Mouse (Mus musculus) stomach, postnatal 0 days (tissue): ENCODE results near the gene Vmn2r35. TPM values are rescaled to one million over a fixed set of nuclear protein-coding genes. Genes with fewer than 3 reads are reported as not detected.
"Not testable (repeated sequence)": the region's sequence is repeated elsewhere in the genome, so short reads cannot be mapped to it uniquely, and the experiment has no call there.

Experiments
- ATAC-seq: fragments of 200-750 bp; cut with Nextera tagmentation; 2 replicates; pipeline ENCODE4 v1.8.0; 2017; ENCODE audit not compliant: low FRiP score, low TSS enrichment
- DNase-seq: peaks from one replicate; pipeline ENCODE4 v3.0.0-alpha.2; 2016; ENCODE audit warnings: low spot score
- H3K27ac ChIP-seq: fragments of 300-500 bp; sonication (generic); replicated peaks from 2 replicates; pipeline ENCODE4 v1.5.1; 2014; ENCODE audit warnings: mild to moderate bottlenecking, control low read depth
- H3K27me3 ChIP-seq: fragments of 300-500 bp; sonication (generic); 2 replicates; pipeline ENCODE4 v1.6.1; 2014; ENCODE audit warnings: low read length; ENCODE audit not compliant: control insufficient read depth, insufficient read depth
- H3K36me3 ChIP-seq: fragments of 300-500 bp; sonication (generic); 2 replicates; pipeline ENCODE4 v1.6.1; 2014; ENCODE audit warnings: low read length, mixed read lengths; ENCODE audit not compliant: control insufficient read depth, insufficient read depth
- H3K4me1 ChIP-seq: fragments of 300-500 bp; sonication (generic); replicated peaks from 2 replicates; pipeline ENCODE4 v1.6.1; 2014; ENCODE audit warnings: antibody characterized with exemption; ENCODE audit not compliant: control insufficient read depth, insufficient read depth
- H3K4me2 ChIP-seq: fragments of 300-500 bp; sonication (generic); replicated peaks from 2 replicates; pipeline ENCODE4 v1.6.1; 2014; ENCODE audit warnings: low read depth, mild to moderate bottlenecking, control low read depth, moderate library complexity
- H3K4me3 ChIP-seq: fragments of 300-500 bp; sonication (generic); 2 replicates; pipeline ENCODE4 v1.5.1; 2014; ENCODE audit warnings: low read depth, low read length, control low read depth
- H3K9ac ChIP-seq: fragments of 300-500 bp; sonication (generic); 2 replicates; pipeline ENCODE4 v1.6.1; 2014; ENCODE audit warnings: mild to moderate bottlenecking, low read length, control low read depth, mixed read lengths
- H3K9me3 ChIP-seq: fragments of 300-500 bp; sonication (generic); 2 replicates; pipeline ENCODE4 v1.6.1; 2016; ENCODE audit warnings: low read length; ENCODE audit not compliant: control insufficient read depth
- WGBS: fragments of 180-500 bp; shearing (Covaris S2); extraction: QIAGEN DNeasy Blood & Tissue Kit; methylation state at CpG from one replicate; pipeline ENCODE4 v1.1.7; 2014; 5-methylcytosine and 5-hydroxymethylcytosine counted together
- polyA plus RNA-seq: library from polyadenylated mRNA; unstranded; fragments of >200 nt; fragmentation: Nextera tagmentation; extraction: Ambion mirVana; gene quantifications from 2 replicates; pipeline ENCODE4 v1.2.1, GENCODE M21; 2015

Vmn2r35 gene
- polyA plus RNA-seq, result not detected in 2 replicates

DNA sequence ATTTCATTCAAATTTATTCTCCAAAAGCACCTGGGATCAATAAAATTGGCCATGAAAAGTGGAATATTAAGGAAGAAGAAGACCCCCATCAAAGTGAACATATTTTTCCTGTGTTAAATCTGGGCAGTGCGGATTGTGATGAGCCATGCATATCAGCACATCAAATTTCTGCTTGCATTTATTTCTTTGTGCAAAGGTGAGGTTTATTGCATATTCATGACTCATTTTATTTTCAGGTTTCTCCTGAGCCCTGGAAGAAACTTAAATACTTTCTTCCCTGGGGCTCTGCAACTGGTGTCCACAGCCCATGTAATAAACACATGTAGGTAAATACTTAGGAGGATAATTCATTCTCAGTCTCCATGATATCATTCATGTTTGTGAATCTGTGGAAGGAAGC, at the start of gene Vmn2r35:
Vmn2r35 (minus strand) TSS at position 101 of the 400 bp plus-strand sequence.
- not testable (repeated sequence) for H3K4me3 ChIP-seq
- no CpG with 5 or more reads among the region's 1 CpGs for WGBS

DNA sequence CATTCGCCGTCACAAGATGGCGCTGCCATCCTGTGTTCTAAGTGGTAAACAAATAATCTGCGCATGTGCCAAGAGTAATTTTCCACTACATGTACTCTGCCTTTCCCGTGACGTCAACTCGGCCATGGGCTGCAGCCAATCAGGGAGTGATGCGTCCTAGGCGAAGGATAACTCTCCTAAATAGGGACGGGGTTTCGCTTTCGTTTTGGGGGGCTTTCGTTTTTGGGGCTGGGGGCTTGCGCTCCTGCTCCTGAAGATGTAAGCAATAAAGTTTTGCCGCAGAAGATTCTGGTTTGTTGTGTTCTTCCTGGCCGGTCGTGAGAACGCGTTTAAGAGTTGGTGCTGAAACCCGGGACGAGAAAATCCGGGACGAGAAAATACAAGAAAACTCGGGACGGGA, 25.5 kb downstream of the Vmn2r35 start:
- not testable (repeated sequence) for H3K4me2 ChIP-seq, H3K27ac ChIP-seq, H3K4me1 ChIP-seq, ATAC-seq, H3K4me3 ChIP-seq, H3K36me3 ChIP-seq, H3K27me3 ChIP-seq, DNase-seq, H3K9ac ChIP-seq, H3K9me3 ChIP-seq
- no CpG with 5 or more reads among the region's 25 CpGs for WGBS

More for the DNA sequence above, at the start of gene Vmn2r35:
- not testable (repeated sequence) for H3K4me2 ChIP-seq, ATAC-seq, H3K27me3 ChIP-seq, H3K36me3 ChIP-seq, DNase-seq, H3K9me3 ChIP-seq, H3K27ac ChIP-seq, H3K9ac ChIP-seq, H3K4me1 ChIP-seq

Other genes starting within 250 kb of the Vmn2r35 start
- not detected in 2 replicates for gene Vmn2r34, start 130.4 kb downstream of the Vmn2r35 start, polyA plus RNA-seq
- gene Vmn2r36, start 82.6 kb upstream of the Vmn2r35 start, polyA plus RNA-seq, result not detected in 2 replicates